Mouse (Mus musculus): ENCODE results near the gene Drg2. TPM values are rescaled to one million over a fixed set of nuclear protein-coding genes. Genes with fewer than 3 reads are reported as not detected.

The Drg2 gene
- polyA plus RNA-seq, 1 experiment from 2014 or later = 67.1 TPM

Other genes starting within 250 kb of the Drg2 start
- 37.9 and 45.3 TPM in 2 replicates for gene Srebf1, start 232.0 kb upstream of the Drg2 start, polyA plus RNA-seq (2014; fragmentation: Nextera tagmentation; extraction: Ambion mirVana)
- 22.5 and 25.7 TPM in 2 replicates for gene Tom1l2, start 101.7 kb upstream of the Drg2 start, polyA plus RNA-seq (2014; fragmentation: Nextera tagmentation; extraction: Ambion mirVana)
- gene Drc3, start 101.3 kb upstream of the Drg2 start, polyA plus RNA-seq (2014; fragmentation: Nextera tagmentation; extraction: Ambion mirVana) = 1.8 and 3.3 TPM in 2 replicates
- gene Gid4, start 37.4 kb upstream of the Drg2 start, polyA plus RNA-seq (2014; fragmentation: Nextera tagmentation; extraction: Ambion mirVana) = 23.4 and 24.7 TPM in 2 replicates
- gene Atpaf2, start 36.1 kb upstream of the Drg2 start, polyA plus RNA-seq (2014; fragmentation: Nextera tagmentation; extraction: Ambion mirVana) = 50.2 and 51.4 TPM in 2 replicates
- 0.01 and 0.03 TPM in 2 replicates for gene Myo15, start 14.7 kb downstream of the Drg2 start, polyA plus RNA-seq (2014; fragmentation: Nextera tagmentation; extraction: Ambion mirVana)
- 33.9 and 39.3 TPM in 2 replicates for gene Alkbh5, start 81.8 kb downstream of the Drg2 start, polyA plus RNA-seq (2014; fragmentation: Nextera tagmentation; extraction: Ambion mirVana)
- gene Llgl1, start 245.1 kb downstream of the Drg2 start, polyA plus RNA-seq (2014; fragmentation: Nextera tagmentation; extraction: Ambion mirVana) = 32.5 and 34.0 TPM in 2 replicates

Measured in heart, embryonic 14.5 days (tissue).